Mouse (Mus musculus): ENCODE results near the gene Itga11.
A peak's percentile ranks its signal among the peaks of the same experiment; 100 is the strongest.

The Itga11 gene

GRCm38 (mm10) chr9:62689748-62690147, 12.1 kb downstream of the Itga11 start:
- DNase-seq = no peak

GRCm38 (mm10) chr9:62694054-62694453, 16.4 kb downstream of the Itga11 start:
- no peak for DNase-seq

- DNase-seq = no peak
These were observed 17.6 kb downstream of the Itga11 start for GRCm38 (mm10) chr9:62695210-62695609.

GRCm38 (mm10) chr9:62696799-62697198, 19.2 kb downstream of the Itga11 start:
- no peak for DNase-seq

- no peak for DNase-seq
These were observed 29.6 kb downstream of the Itga11 start for GRCm38 (mm10) chr9:62707267-62707666.

GRCm38 (mm10) chr9:62707870-62708269, 30.2 kb downstream of the Itga11 start:
- no peak for DNase-seq

- no peak for DNase-seq
These were observed 32.4 kb downstream of the Itga11 start for GRCm38 (mm10) chr9:62709983-62710382.

GRCm38 (mm10) chr9:62712374-62712773, 34.7 kb downstream of the Itga11 start:
- DNase-seq = no peak

GRCm38 (mm10) chr9:62713040-62713439, 35.4 kb downstream of the Itga11 start:
- DNase-seq = no peak

GRCm38 (mm10) chr9:62714336-62714735, 36.7 kb downstream of the Itga11 start:
- no peak for DNase-seq

- no peak for DNase-seq
These were observed 40.4 kb downstream of the Itga11 start for GRCm38 (mm10) chr9:62717982-62718381.

- DNase-seq = no peak
These were observed 44.2 kb downstream of the Itga11 start for GRCm38 (mm10) chr9:62721791-62722190.

- no peak for DNase-seq
These were observed 45.1 kb downstream of the Itga11 start for GRCm38 (mm10) chr9:62722716-62723115.

- DNase-seq = no peak
These were observed 46.5 kb downstream of the Itga11 start for GRCm38 (mm10) chr9:62724175-62724574.

- no peak for DNase-seq
These were observed 47.6 kb downstream of the Itga11 start for GRCm38 (mm10) chr9:62725247-62725646.

GRCm38 (mm10) chr9:62726472-62726871, 48.8 kb downstream of the Itga11 start:
- no peak for DNase-seq

GRCm38 (mm10) chr9:62744558-62745275, 67.1 kb downstream of the Itga11 start:
- DNase-seq = peak; percentile 36 to 50

- DNase-seq = no peak
These were observed 69.0 kb downstream of the Itga11 start for GRCm38 (mm10) chr9:62746646-62747045.

GRCm38 (mm10) chr9:62749666-62750065, 72.0 kb downstream of the Itga11 start:
- no peak for DNase-seq

GRCm38 (mm10) chr9:62750381-62750780, 72.8 kb downstream of the Itga11 start:
- DNase-seq = no peak

- DNase-seq = no peak
These were observed 80.7 kb downstream of the Itga11 start for GRCm38 (mm10) chr9:62758288-62758687.

GRCm38 (mm10) chr9:62759601-62760000, 82.0 kb downstream of the Itga11 start:
- no peak for DNase-seq

- no peak for DNase-seq
These were observed 85.9 kb downstream of the Itga11 start for GRCm38 (mm10) chr9:62763478-62763877.

- DNase-seq = no peak
These were observed 87.7 kb downstream of the Itga11 start for GRCm38 (mm10) chr9:62765346-62765745.

GRCm38 (mm10) chr9:62767464-62767863, 89.8 kb downstream of the Itga11 start:
- no peak for DNase-seq
